Comparison of ENCODE assay signal across 11 mouse cellular contexts in the genomic region with DNA sequence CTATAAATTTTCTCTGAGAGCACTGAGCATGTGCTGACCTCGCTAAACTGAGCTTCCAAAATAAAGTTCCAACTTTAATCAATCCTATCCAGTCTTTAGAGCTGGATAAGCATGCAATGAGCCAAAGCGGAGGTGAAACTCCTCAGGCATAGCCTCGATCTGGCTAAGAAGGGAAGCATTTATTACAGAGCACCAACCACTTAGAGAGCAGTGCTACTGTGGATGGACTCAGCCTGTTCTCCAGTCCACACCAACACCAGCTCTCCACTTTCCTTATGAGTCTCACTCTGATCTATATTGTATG.
"Had no signal": no experiment of that assay in that cellular context is flagged by ENCODE, and none has a peak within 500 bp of the region (broad histone marks: within the 10 kb centered on the region; RNA-seq: fewer than 3 reads in every experiment).

No protein-coding gene starts in this region.

- H3K36me3 ChIP-seq: midbrain, embryonic 10.5 days; midbrain, embryonic 12.5 days; neural tube, embryonic 13.5 days; neural tube, embryonic 15.5 days had no signal

- H3K27ac ChIP-seq: midbrain, embryonic 10.5 days; midbrain, embryonic 12.5 days; neural tube, embryonic 13.5 days; neural tube, embryonic 15.5 days had no signal

- H3K27me3 ChIP-seq: midbrain, embryonic 12.5 days; neural tube, embryonic 13.5 days; neural tube, embryonic 15.5 days had no signal

- DNase-seq: lung, embryonic 14.5 days; right cerebral cortex, adult 18-20 months; spleen, adult 18-20 months; thymus, adult 18-20 months; thymus, postnatal 14 days; thymus, postnatal 36 days had no signal

- H3K4me1 ChIP-seq: midbrain, embryonic 10.5 days; midbrain, embryonic 12.5 days had no signal

- H3K4me3 ChIP-seq: midbrain, embryonic 10.5 days; midbrain, embryonic 12.5 days; myocyte; neural tube, embryonic 13.5 days; neural tube, embryonic 15.5 days had no signal

- H3K9ac ChIP-seq: lung, embryonic 14.5 days; midbrain, embryonic 12.5 days; neural tube, embryonic 13.5 days; neural tube, embryonic 15.5 days had no signal

- H3K9me3 ChIP-seq: midbrain, embryonic 10.5 days; midbrain, embryonic 12.5 days; neural tube, embryonic 13.5 days; neural tube, embryonic 15.5 days had no signal

- H3K4me2 ChIP-seq: lung, embryonic 14.5 days; midbrain, embryonic 12.5 days; neural tube, embryonic 13.5 days; neural tube, embryonic 15.5 days had no signal
